Mouse (Mus musculus): ENCODE data around the gene St6gal1. TPM values are rescaled to one million over a fixed set of nuclear protein-coding genes. Genes with fewer than 3 reads are reported as not detected.

St6gal1 gene
- polyA plus RNA-seq, 1 experiment from 2014 or later: 39.9 TPM

DNA sequence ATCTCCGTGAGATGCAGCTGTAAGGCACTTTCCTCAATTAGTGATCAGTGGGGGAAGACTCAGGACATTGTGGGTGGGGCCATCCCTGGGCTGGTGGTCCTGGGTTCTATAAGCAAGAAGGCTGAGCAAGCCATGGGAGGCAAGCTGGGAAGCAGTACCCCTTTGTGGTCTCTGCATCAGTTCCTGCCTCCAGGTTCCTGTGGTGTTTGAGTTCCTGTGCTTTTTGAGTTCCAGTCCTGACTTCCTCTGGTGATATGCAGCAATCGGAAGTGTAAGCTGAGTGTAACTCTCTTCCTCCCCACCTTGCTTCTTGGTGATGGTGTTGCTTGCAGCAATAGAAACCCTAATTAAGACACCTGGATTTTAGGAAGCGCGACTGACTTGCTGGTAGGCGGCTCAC lies 58.4 kb downstream of the St6gal1 start:
- H3K9me3 ChIP-seq: no peaks in the 10 kb centered on the region
- no peak overlapping the region for H3K4me3 ChIP-seq
- WGBS: 90% methylated on average over 5 of the region's 5 CpGs
- H3K36me3 ChIP-seq: peaks cover 3% of the 10 kb centered on the region; the same call in 1 of the 2 replicates
- H3K9ac ChIP-seq (replicated peaks): no peak overlapping the region
- H3K4me1 ChIP-seq: no peaks in the 10 kb centered on the region
- H3K4me2 ChIP-seq (replicated peaks): no peak overlapping the region
- H3K27me3 ChIP-seq: no peaks in the 10 kb centered on the region
- no peak overlapping the region for H3K27ac ChIP-seq (replicated peaks)
- ATAC-seq (ENCODE audit: low FRiP score, low read depth): no peak

DNA sequence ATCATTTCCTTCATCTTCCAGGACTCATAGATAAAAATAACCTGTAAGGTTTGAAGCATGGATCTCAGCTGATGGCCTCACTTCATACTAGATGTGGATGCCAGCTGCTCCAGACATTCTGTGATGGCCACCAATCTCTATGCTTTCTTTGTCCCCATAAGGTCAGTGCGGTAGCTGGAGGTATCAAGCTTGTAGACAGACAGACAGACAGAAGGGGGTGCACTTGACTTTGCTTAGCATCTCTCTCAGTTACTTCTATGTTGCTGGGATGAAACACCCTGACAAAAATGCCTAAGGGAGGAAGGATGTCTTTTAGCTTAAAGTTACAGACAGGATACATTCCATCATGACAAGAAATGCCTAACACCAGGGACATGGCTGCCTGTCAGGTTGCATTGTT lies 59.1 kb downstream of the St6gal1 start:
- WGBS: 93% methylated on average over 1 of the region's 1 CpGs
- no peak for ATAC-seq (ENCODE audit: low FRiP score, low read depth)

DNA sequence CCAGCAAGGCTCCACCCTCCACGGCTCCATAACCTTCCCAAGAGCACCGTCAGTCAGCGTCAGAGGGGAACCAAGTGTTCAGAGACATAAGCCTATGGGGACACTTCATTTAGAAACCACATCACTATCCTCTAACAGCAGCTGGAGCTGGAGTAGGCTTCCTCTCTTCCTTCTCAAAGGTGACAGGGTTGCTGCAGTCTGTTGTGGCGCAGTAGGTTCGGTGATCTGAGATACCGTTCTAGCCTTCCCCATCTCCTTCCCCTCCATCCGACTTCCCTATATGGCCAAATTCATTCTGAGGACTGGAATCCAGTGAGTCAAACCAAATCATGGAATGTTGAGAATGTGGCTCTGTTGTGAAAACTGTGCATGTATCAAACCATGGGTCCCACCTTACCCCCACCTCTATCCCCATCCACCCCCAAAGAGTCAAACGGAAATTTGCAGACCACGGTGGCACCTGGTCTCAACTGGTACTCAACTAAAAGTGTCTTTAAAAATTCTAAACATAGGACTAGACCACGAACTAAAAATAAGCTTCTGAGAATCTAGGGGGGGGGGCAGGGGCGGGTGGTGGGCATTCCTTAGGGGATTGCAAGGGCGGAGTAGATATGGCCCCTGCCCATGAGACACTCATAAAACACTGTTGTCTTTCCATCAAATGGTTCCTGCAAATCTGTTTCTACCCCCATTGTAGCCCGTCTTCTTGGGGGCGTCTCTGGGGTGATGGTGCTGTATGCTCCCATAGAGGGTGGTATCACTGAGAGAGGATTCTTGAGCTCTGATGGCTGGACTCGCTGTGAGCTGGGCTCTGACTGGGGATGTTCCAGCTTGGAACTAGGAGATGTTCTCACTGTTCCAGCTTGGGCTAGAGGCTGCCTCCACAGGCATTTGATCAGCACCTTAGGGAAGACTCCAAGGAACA lies 60.2 kb downstream of the St6gal1 start:
- WGBS: 93% methylated on average over 15 of the region's 15 CpGs
- Histone ChIP-seq H3K27me3 (no peaks in the 10 kb centered on the region), H3K4me1 (no peaks in the 10 kb centered on the region), H3K4me2 (replicated peaks) (no peak overlapping the region), H3K9me3 (no peaks in the 10 kb centered on the region), H3K36me3 (peaks cover 6% of the 10 kb centered on the region; the same call in 1 of the 2 replicates), H3K4me3 (no peak overlapping the region), H3K27ac (replicated peaks) (no peak overlapping the region), H3K9ac (replicated peaks) (no peak overlapping the region)
- no peak for ATAC-seq (ENCODE audit: low FRiP score, low read depth)

More for the DNA sequence above, 59.1 kb downstream of the St6gal1 start:
- no peak overlapping the region for H3K27ac ChIP-seq (replicated peaks)
- H3K4me3 ChIP-seq: no peak overlapping the region
- no peaks in the 10 kb centered on the region for H3K27me3 ChIP-seq
- H3K9me3 ChIP-seq: no peaks in the 10 kb centered on the region
- no peak overlapping the region for H3K9ac ChIP-seq (replicated peaks)
- no peak overlapping the region for H3K4me2 ChIP-seq (replicated peaks)
- no peaks in the 10 kb centered on the region for H3K4me1 ChIP-seq
- peaks cover 6% of the 10 kb centered on the region; the same call in 1 of the 2 replicates for H3K36me3 ChIP-seq

DNA sequence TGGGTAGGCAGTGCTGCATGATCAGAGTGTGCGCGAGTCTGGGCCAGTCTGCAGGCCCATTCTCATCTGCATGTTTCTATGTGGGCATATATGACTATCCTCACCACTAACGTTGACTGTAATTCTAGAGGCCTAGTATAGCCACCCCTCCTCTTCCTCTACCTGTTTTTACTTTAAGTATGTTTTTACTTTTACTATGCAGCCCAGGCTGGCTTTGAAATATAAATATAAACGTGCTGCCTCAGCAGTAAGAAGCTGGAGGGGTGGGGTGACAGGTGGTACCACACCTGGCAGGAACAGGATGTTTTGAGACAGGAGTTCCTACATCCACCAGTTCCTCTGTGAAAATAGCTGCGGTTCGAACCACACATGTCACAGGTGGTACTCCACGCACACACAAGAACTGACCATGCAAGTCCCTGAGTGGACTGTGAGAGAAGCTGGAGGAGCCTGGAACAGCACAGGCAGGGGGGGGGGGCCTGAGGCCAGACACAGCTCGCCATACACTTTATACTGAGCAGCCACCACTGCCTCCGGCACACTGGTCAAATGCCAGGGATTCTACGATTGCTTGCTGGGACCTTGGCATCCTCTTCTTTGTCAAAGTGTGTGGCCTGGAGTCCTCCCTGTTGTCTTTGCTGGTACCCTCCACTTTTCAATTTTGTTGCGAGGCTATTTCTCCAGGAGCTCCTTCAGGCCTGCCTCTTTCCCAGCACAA lies 62.0 kb downstream of the St6gal1 start:
- 86% methylated on average over 11 of the region's 11 CpGs for WGBS
- H3K27ac ChIP-seq (replicated peaks): no peak overlapping the region
- ATAC-seq (ENCODE audit: low FRiP score, low read depth): no peak
- H3K4me2 ChIP-seq (replicated peaks): no peak overlapping the region
- H3K27me3 ChIP-seq: no peaks in the 10 kb centered on the region
- H3K4me1 ChIP-seq: no peaks in the 10 kb centered on the region
- no peaks in the 10 kb centered on the region for H3K9me3 ChIP-seq
- no peak overlapping the region for H3K4me3 ChIP-seq
- no peak overlapping the region for H3K9ac ChIP-seq (replicated peaks)
- H3K36me3 ChIP-seq: peaks cover 6% of the 10 kb centered on the region; the same call in 1 of the 2 replicates

DNA sequence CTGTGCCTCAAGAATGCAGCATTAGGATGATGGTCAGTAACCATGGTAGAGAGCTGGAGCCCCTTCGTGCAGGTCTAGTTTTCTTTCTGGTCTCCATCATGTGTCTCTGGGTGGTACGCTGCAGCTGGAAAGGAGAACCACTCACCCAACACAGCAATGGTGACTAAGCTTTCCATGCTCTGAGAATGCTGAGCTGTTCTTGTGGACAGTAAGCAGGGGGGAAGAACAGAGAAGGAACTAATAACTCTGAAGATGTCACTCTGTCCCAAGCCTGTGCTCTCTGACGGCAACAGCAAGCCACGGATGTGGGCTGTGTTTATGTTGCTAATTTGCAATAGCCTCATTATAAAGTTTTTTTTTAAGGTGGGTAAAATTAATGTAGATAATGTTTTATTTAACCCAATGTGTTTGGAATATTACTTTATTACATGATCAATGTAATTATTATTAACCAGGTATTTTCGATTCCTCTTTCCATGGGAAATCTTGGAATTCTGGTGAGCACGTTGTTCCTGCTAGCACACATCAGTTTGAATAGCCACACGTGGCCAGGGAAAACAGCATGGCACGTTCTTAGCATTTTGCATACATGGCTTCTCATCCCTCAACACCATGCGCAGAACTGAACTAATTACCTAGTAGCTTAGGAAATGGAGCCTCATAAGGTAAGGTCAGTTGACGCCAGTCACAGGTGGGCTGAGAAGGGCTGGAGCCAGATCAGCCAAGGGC lies 62.9 kb downstream of the St6gal1 start:
- Histone ChIP-seq H3K4me1 (no peaks in the 10 kb centered on the region), H3K27me3 (no peaks in the 10 kb centered on the region), H3K9ac (replicated peaks) (no peak overlapping the region), H3K4me2 (replicated peaks) (no peak overlapping the region), H3K4me3 (no peak overlapping the region), H3K9me3 (no peaks in the 10 kb centered on the region), H3K36me3 (peaks cover 6% of the 10 kb centered on the region; the same call in 1 of the 2 replicates), H3K27ac (replicated peaks) (no peak overlapping the region)
- WGBS: 96% methylated on average over 10 of the region's 10 CpGs
- no peak for ATAC-seq (ENCODE audit: low FRiP score, low read depth)

DNA sequence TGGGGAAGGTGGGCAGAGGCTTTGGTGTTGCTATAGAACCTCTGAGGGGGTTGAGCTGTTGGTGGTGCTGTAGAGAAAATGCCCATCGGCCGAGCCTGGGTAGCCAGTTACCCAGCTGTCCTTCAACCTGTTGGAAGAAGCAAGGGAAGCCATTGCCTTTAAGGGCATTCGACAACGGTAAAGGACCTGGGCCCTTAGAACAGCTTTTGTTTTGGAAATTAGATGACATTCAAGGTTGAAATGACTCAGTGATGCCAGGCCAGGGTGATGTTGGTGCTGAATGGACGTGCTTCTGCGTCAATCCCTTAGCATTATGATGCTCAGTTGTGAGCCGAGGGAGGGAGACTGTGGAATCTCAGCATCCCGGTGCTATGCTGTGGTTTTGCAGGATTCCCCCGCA lies 63.6 kb downstream of the St6gal1 start:
- ATAC-seq (ENCODE audit: low FRiP score, low read depth): no peak
- H3K4me1 ChIP-seq: no peaks in the 10 kb centered on the region
- H3K27me3 ChIP-seq: no peaks in the 10 kb centered on the region
- H3K9ac ChIP-seq (replicated peaks): no peak overlapping the region
- WGBS: 91% methylated on average over 9 of the region's 9 CpGs
- no peak overlapping the region for H3K4me3 ChIP-seq
- peaks cover 6% of the 10 kb centered on the region; the same call in 1 of the 2 replicates for H3K36me3 ChIP-seq
- H3K27ac ChIP-seq (replicated peaks): no peak overlapping the region
- H3K4me2 ChIP-seq (replicated peaks): no peak overlapping the region
- no peaks in the 10 kb centered on the region for H3K9me3 ChIP-seq

DNA sequence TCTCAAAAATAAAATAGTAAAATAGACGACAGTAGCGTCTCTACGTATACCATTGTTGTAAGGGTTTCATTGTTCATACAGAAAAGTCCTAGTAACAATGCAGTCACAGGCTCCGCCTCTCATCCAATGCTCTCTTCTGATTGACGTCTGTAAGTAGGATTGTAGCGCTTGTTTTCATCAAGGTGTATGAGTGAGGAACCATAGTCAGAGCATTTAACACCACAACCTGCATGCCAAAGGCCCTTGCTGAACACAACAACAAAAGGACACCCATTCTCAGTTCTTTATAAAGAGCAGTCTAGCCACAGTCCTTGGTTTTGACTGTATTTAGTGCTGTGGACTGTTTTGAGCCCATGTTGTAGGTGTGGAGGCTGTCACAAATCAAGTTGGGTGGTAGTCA lies 64.9 kb downstream of the St6gal1 start:
- H3K4me2 ChIP-seq (replicated peaks): no peak overlapping the region
- H3K4me3 ChIP-seq: no peak overlapping the region
- H3K9ac ChIP-seq (replicated peaks): no peak overlapping the region
- no peaks in the 10 kb centered on the region for H3K4me1 ChIP-seq
- H3K27ac ChIP-seq (replicated peaks): no peak overlapping the region
- peaks cover 6% of the 10 kb centered on the region; the same call in 1 of the 2 replicates for H3K36me3 ChIP-seq
- H3K9me3 ChIP-seq: no peaks in the 10 kb centered on the region
- ATAC-seq (ENCODE audit: low FRiP score, low read depth): no peak
- 91% methylated on average over 6 of the region's 6 CpGs for WGBS
- no peaks in the 10 kb centered on the region for H3K27me3 ChIP-seq

DNA sequence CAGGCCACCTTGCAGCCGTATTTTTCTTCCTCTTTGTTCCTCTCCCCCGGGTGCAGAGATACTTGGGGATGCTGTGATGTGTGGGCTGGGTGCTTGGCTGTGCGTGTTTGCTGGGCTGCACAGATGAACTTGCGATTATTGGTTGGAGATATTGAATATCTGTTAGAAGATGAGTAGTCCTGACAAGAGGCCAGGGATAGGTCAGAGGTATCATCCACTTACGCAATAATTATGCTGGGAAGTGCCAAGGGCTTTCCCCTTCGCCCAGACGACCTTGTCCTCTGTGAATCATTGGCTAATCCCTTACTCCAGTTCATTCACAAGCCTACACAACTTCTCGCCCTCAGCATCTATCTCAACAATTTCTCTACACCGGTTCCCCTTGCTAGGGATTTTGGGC lies 65.6 kb downstream of the St6gal1 start:
- no peaks in the 10 kb centered on the region for H3K4me1 ChIP-seq
- no peak overlapping the region for H3K9ac ChIP-seq (replicated peaks)
- H3K4me3 ChIP-seq: no peak overlapping the region
- H3K27me3 ChIP-seq: no peaks in the 10 kb centered on the region
- H3K4me2 ChIP-seq (replicated peaks): no peak overlapping the region
- peaks cover 6% of the 10 kb centered on the region; the same call in 1 of the 2 replicates for H3K36me3 ChIP-seq
- H3K27ac ChIP-seq (replicated peaks): no peak overlapping the region
- 89% methylated on average over 9 of the region's 9 CpGs for whole genome bisulfite sequencing
- no peaks in the 10 kb centered on the region for H3K9me3 ChIP-seq
- ATAC-seq (ENCODE audit: low FRiP score, low read depth): no peak

DNA sequence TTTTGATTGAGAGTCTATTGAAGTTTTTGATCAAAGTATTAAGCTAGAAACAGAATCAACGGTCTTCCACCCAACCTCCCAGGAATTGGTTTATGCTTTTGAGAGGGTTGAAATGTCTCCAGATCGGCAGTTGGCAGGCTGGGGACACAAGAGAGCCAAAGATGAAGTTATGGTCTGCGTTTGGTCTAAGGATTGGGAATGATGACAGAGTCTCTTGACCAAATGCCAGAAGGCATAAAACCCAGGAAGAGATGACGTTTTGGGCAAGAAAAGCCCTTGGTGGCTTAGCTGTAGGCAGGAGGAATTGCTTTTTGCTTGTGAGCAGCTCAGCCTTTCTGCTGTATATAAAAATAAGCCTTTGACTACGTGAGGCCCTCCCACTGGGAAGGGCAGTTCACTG lies 67.0 kb downstream of the St6gal1 start:
- ATAC-seq (ENCODE audit: low FRiP score, low read depth): no peak

DNA sequence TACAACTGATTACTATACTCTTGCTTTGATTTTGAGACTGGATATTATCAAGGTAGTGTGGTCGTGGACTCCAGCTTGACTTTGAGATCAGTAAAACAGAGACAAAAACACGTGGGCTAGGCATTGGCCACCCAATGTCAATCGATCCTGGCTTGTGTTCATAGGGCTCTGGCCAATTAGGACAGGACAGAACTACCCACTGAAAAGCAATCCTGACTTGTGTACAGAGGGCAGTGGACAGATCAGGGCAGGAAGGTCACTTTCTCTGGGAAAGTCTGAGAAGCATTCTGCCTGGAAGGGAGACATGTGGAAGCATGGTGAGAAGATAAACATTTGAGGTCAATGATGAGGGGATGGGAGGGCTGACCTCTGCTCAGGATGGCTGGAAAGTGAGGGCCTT lies 69.7 kb downstream of the St6gal1 start:
- H3K4me3 ChIP-seq: no peak overlapping the region
- no peaks in the 10 kb centered on the region for H3K9me3 ChIP-seq
- H3K9ac ChIP-seq (replicated peaks): no peak overlapping the region
- WGBS: 76% methylated on average over 3 of the region's 3 CpGs
- no peaks in the 10 kb centered on the region for H3K4me1 ChIP-seq
- no peaks in the 10 kb centered on the region for H3K27me3 ChIP-seq
- 0 out of 2 replicates have a peak, but pooled peaks cover 3% of the 10 kb centered on the region for H3K36me3 ChIP-seq
- H3K4me2 ChIP-seq (replicated peaks): no peak overlapping the region
- ATAC-seq (ENCODE audit: low FRiP score, low read depth): no peak
- no peak overlapping the region for H3K27ac ChIP-seq (replicated peaks)

More for the DNA sequence above, 67.0 kb downstream of the St6gal1 start:
- H3K4me2 ChIP-seq (replicated peaks): no peak overlapping the region
- no peaks in the 10 kb centered on the region for H3K27me3 ChIP-seq
- H3K4me1 ChIP-seq: no peaks in the 10 kb centered on the region
- WGBS: 84% methylated on average over 5 of the region's 5 CpGs
- H3K9me3 ChIP-seq: no peaks in the 10 kb centered on the region
- H3K27ac ChIP-seq (replicated peaks): no peak overlapping the region
- no peak overlapping the region for H3K9ac ChIP-seq (replicated peaks)
- H3K4me3 ChIP-seq: no peak overlapping the region
- peaks cover 9% of the 10 kb centered on the region; the same call in 1 of the 2 replicates for H3K36me3 ChIP-seq

DNA sequence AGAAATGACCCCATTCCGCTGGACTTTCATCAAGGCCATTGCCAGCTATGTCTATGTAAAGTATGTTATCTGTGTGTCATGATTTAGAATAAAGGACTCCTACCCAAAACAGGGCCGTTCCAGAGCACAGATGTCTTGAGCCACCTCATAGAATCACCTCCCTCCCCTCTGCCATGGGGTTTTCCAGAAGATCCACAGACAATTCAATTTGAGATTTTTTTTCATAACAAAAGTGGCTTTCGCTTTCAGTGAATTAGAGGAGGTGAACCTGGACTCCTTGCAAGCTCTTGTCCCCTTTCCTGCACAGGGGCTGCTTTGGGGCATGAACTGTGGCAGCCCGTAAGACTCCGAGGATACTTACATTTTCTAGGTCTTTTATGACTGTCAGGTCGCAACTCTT lies 70.2 kb downstream of the St6gal1 start:
- no peak overlapping the region for H3K4me3 ChIP-seq
- no peak for ATAC-seq (ENCODE audit: low FRiP score, low read depth)
- no peaks in the 10 kb centered on the region for H3K27me3 ChIP-seq
- H3K4me2 ChIP-seq (replicated peaks): no peak overlapping the region
- 0 out of 2 replicates have a peak, but pooled peaks cover 3% of the 10 kb centered on the region for H3K36me3 ChIP-seq
- H3K9ac ChIP-seq (replicated peaks): no peak overlapping the region
- 85% methylated on average over 6 of the region's 6 CpGs for WGBS
- no peaks in the 10 kb centered on the region for H3K4me1 ChIP-seq
- no peaks in the 10 kb centered on the region for H3K9me3 ChIP-seq
- no peak overlapping the region for H3K27ac ChIP-seq (replicated peaks)
